Mouse (Mus musculus) midbrain, embryonic 15.5 days (tissue): Measurements from ENCODE around the gene Tns4. TPM values are rescaled to one million over a fixed set of nuclear protein-coding genes. Genes with fewer than 3 reads are reported as not detected.

Experiments
- ATAC-seq: fragments of 200-750 bp; cut with Nextera tagmentation; replicated peaks from 2 replicates; pipeline ENCODE4 v1.8.0; 2017; ENCODE audit warnings: moderate TSS enrichment
- H3K27ac ChIP-seq: fragments of 300-500 bp; sonication (generic); 2 replicates; pipeline ENCODE4 v1.5.1; 2015; ENCODE audit warnings: mild to moderate bottlenecking, inconsistent platforms
- H3K27me3 ChIP-seq: fragments of 300-500 bp; sonication (generic); replicated peaks from 2 replicates; pipeline ENCODE4 v1.6.1; 2015; ENCODE audit warnings: inconsistent platforms
- H3K36me3 ChIP-seq: fragments of 300-500 bp; sonication (generic); replicated peaks from 2 replicates; pipeline ENCODE4 v1.6.1; 2015; ENCODE audit warnings: inconsistent platforms
- H3K4me1 ChIP-seq: fragments of 300-500 bp; sonication (generic); 2 replicates; pipeline ENCODE4 v1.6.1; 2015; ENCODE audit warnings: inconsistent platforms
- H3K4me2 ChIP-seq: fragments of 300-500 bp; sonication (generic); 2 replicates; pipeline ENCODE4 v1.6.1; 2015; ENCODE audit warnings: inconsistent platforms, mild to moderate bottlenecking, moderate library complexity
- H3K4me3 ChIP-seq: fragments of 300-500 bp; sonication (generic); 2 replicates; pipeline ENCODE4 v1.5.1; 2015; ENCODE audit warnings: mild to moderate bottlenecking, inconsistent platforms
- H3K9ac ChIP-seq: fragments of 300-500 bp; sonication (generic); 2 replicates; pipeline ENCODE4 v1.6.1; 2015; ENCODE audit warnings: mild to moderate bottlenecking, inconsistent platforms
- H3K9me3 ChIP-seq: fragments of 300-500 bp; sonication (generic); 2 replicates; pipeline ENCODE4 v1.6.1; 2016; ENCODE audit warnings: inconsistent platforms
- WGBS: fragments of 180-500 bp; shearing (Covaris S2); methylation state at CpG from one replicate; pipeline ENCODE4 v1.1.7; 2015; ENCODE audit warnings: mixed read lengths; 5-methylcytosine and 5-hydroxymethylcytosine counted together
- polyA plus RNA-seq: library from polyadenylated mRNA; unstranded; fragments of >200 nt; fragmentation: Nextera tagmentation; extraction: Ambion mirVana; gene quantifications from 2 replicates; pipeline ENCODE4 v1.2.1, GENCODE M21; 2015

Gene Tns4
- polyA plus RNA-seq, 1 experiment from 2014 or later, result 0.09 TPM

GRCm38 (mm10) chr11:99127785-99128682 lies 38.9 kb upstream of the Tns4 start:
- ATAC-seq, result no peak
- Histone ChIP-seq H3K27ac (no peak overlapping the region), H3K27me3 (no peaks in the 10 kb centered on the region), H3K4me2 (no peak overlapping the region), H3K4me1 (peaks cover 14% of the 10 kb centered on the region), H3K4me3 (no peak overlapping the region), H3K9ac (no peak overlapping the region), H3K36me3 (no peaks in the 10 kb centered on the region), H3K9me3 (no peaks in the 10 kb centered on the region)
- WGBS, result 87% methylated on average over 18 of the region's 18 CpGs

GRCm38 (mm10) chr11:99126482-99127253 lies 37.6 kb upstream of the Tns4 start:
- H3K36me3 ChIP-seq, result no peaks in the 10 kb centered on the region
- H3K4me1 ChIP-seq, result peaks cover 4% of the 10 kb centered on the region; the same call in 1 of the 2 replicates
- H3K9ac ChIP-seq, result no peak overlapping the region
- H3K4me2 ChIP-seq, result no peak overlapping the region
- no peaks in the 10 kb centered on the region for H3K9me3 ChIP-seq
- H3K27ac ChIP-seq, result no peak overlapping the region
- 55% methylated on average over 5 of the region's 5 CpGs for WGBS
- ATAC-seq, result no peak
- no peaks in the 10 kb centered on the region for H3K27me3 ChIP-seq
- H3K4me3 ChIP-seq, result no peak overlapping the region

GRCm38 (mm10) chr11:99124635-99125029 lies 35.5 kb upstream of the Tns4 start:
- Histone ChIP-seq H3K4me2 (no peak overlapping the region), H3K36me3 (no peaks in the 10 kb centered on the region), H3K9ac (no peak overlapping the region), H3K27me3 (no peaks in the 10 kb centered on the region), H3K4me3 (no peak overlapping the region), H3K4me1 (peaks cover 15% of the 10 kb centered on the region), H3K9me3 (no peaks in the 10 kb centered on the region), H3K27ac (no peak overlapping the region)
- no peak for ATAC-seq
- 49% methylated on average over 10 of the region's 10 CpGs for WGBS

- Histone ChIP-seq H3K4me2 (no peak overlapping the region), H3K36me3 (no peaks in the 10 kb centered on the region), H3K9ac (no peak overlapping the region), H3K9me3 (no peaks in the 10 kb centered on the region), H3K27me3 (no peaks in the 10 kb centered on the region), H3K27ac (no peak overlapping the region), H3K4me3 (no peak overlapping the region), H3K4me1 (peaks cover 15% of the 10 kb centered on the region)
- WGBS, result 49% methylated on average over 15 of the region's 15 CpGs
- ATAC-seq, result no peak
Observed at GRCm38 (mm10) chr11:99123977-99124634, 35.0 kb upstream of the Tns4 start.

GRCm38 (mm10) chr11:99122703-99123102 lies 33.6 kb upstream of the Tns4 start:
- no peaks in the 10 kb centered on the region for H3K27me3 ChIP-seq
- H3K9me3 ChIP-seq, result no peaks in the 10 kb centered on the region
- WGBS, result 73% methylated on average over 3 of the region's 3 CpGs
- H3K4me2 ChIP-seq, result no peak overlapping the region
- no peak overlapping the region for H3K27ac ChIP-seq
- H3K36me3 ChIP-seq, result no peaks in the 10 kb centered on the region
- peaks cover 15% of the 10 kb centered on the region for H3K4me1 ChIP-seq
- H3K9ac ChIP-seq, result no peak overlapping the region
- H3K4me3 ChIP-seq, result no peak overlapping the region
- ATAC-seq, result no peak

GRCm38 (mm10) chr11:99121218-99121631 lies 32.1 kb upstream of the Tns4 start:
- H3K4me2 ChIP-seq, result no peak overlapping the region
- no peaks in the 10 kb centered on the region for H3K9me3 ChIP-seq
- H3K4me1 ChIP-seq, result peaks cover 15% of the 10 kb centered on the region
- H3K27ac ChIP-seq, result no peak overlapping the region; the same call in 1 of the 2 replicates
- H3K4me3 ChIP-seq, result no peak overlapping the region
- ATAC-seq, result no peak
- no peak overlapping the region for H3K9ac ChIP-seq
- 26% methylated on average over 14 of the region's 14 CpGs for WGBS
- H3K36me3 ChIP-seq, result no peaks in the 10 kb centered on the region
- no peaks in the 10 kb centered on the region for H3K27me3 ChIP-seq

GRCm38 (mm10) chr11:99120524-99121217 lies 31.6 kb upstream of the Tns4 start:
- Histone ChIP-seq H3K36me3 (no peaks in the 10 kb centered on the region), H3K9me3 (no peaks in the 10 kb centered on the region), H3K27ac (peak overlapping the region; percentile 43), H3K27me3 (no peaks in the 10 kb centered on the region), H3K4me3 (no peak overlapping the region), H3K4me2 (no peak overlapping the region), H3K4me1 (peaks cover 15% of the 10 kb centered on the region), H3K9ac (no peak overlapping the region)
- ATAC-seq, result no peak
- WGBS, result 32% methylated on average over 20 of the region's 20 CpGs

GRCm38 (mm10) chr11:99118963-99119362 lies 29.9 kb upstream of the Tns4 start:
- Histone ChIP-seq H3K4me2 (no peak overlapping the region), H3K9me3 (no peaks in the 10 kb centered on the region), H3K9ac (no peak overlapping the region), H3K36me3 (no peaks in the 10 kb centered on the region), H3K27ac (no peak overlapping the region), H3K4me1 (peaks cover 12% of the 10 kb centered on the region), H3K4me3 (no peak overlapping the region), H3K27me3 (no peaks in the 10 kb centered on the region)
- WGBS, result 80% methylated on average over 7 of the region's 7 CpGs
- no peak for ATAC-seq

GRCm38 (mm10) chr11:99118420-99118819 lies 29.3 kb upstream of the Tns4 start:
- WGBS, result 97% methylated on average over 1 of the region's 1 CpGs
- no peak overlapping the region for H3K9ac ChIP-seq
- no peaks in the 10 kb centered on the region for H3K36me3 ChIP-seq
- no peaks in the 10 kb centered on the region for H3K9me3 ChIP-seq
- no peak overlapping the region for H3K4me2 ChIP-seq
- no peaks in the 10 kb centered on the region for H3K27me3 ChIP-seq
- peaks cover 12% of the 10 kb centered on the region for H3K4me1 ChIP-seq
- H3K27ac ChIP-seq, result no peak overlapping the region
- H3K4me3 ChIP-seq, result no peak overlapping the region
- ATAC-seq, result no peak

GRCm38 (mm10) chr11:99117907-99118306 lies 28.8 kb upstream of the Tns4 start:
- Histone ChIP-seq H3K27me3 (no peaks in the 10 kb centered on the region), H3K4me2 (no peak overlapping the region), H3K36me3 (no peaks in the 10 kb centered on the region), H3K4me1 (peaks cover 16% of the 10 kb centered on the region), H3K27ac (no peak overlapping the region), H3K9me3 (no peaks in the 10 kb centered on the region), H3K4me3 (no peak overlapping the region), H3K9ac (no peak overlapping the region)
- ATAC-seq, result no peak
- WGBS, result 89% methylated on average over 7 of the region's 7 CpGs

- H3K4me2 ChIP-seq, result no peak overlapping the region
- 79% methylated on average over 6 of the region's 6 CpGs for WGBS
- H3K27me3 ChIP-seq, result no peaks in the 10 kb centered on the region
- H3K9ac ChIP-seq, result no peak overlapping the region
- no peak overlapping the region for H3K27ac ChIP-seq
- no peak overlapping the region for H3K4me3 ChIP-seq
- H3K4me1 ChIP-seq, result peaks cover 14% of the 10 kb centered on the region
- H3K36me3 ChIP-seq, result no peaks in the 10 kb centered on the region
- no peaks in the 10 kb centered on the region for H3K9me3 ChIP-seq
- no peak for ATAC-seq
Observed at GRCm38 (mm10) chr11:99115940-99116339, 26.8 kb upstream of the Tns4 start.

- Histone ChIP-seq H3K9ac (no peak overlapping the region), H3K27me3 (no peaks in the 10 kb centered on the region), H3K4me3 (no peak overlapping the region), H3K27ac (no peak overlapping the region), H3K4me1 (peaks cover 9% of the 10 kb centered on the region), H3K4me2 (no peak overlapping the region), H3K36me3 (no peaks in the 10 kb centered on the region), H3K9me3 (no peaks in the 10 kb centered on the region)
- WGBS, result 2% methylated on average over 3 of the region's 3 CpGs
- no peak for ATAC-seq
Observed at GRCm38 (mm10) chr11:99113111-99113510, 24.0 kb upstream of the Tns4 start.
